Mouse (Mus musculus): ENCODE results near the gene Grm7.

Gene Grm7

GRCm38 (mm10) chr6:111561347-111561746 lies 916.0 kb downstream of the Grm7 start:
- DNase-seq (ENCODE audit: low spot score in 2 of 2) = no peak

GRCm38 (mm10) chr6:111571471-111572088 lies 926.2 kb downstream of the Grm7 start:
- no peak for DNase-seq (ENCODE audit: low spot score in 2 of 2)

GRCm38 (mm10) chr6:111584851-111585250 lies 939.5 kb downstream of the Grm7 start:
- DNase-seq (ENCODE audit: low spot score in 2 of 2) = no peak

- DNase-seq (ENCODE audit: low spot score in 2 of 2) = no peak
Measured at GRCm38 (mm10) chr6:111587572-111587971, 942.2 kb downstream of the Grm7 start.

- DNase-seq (ENCODE audit: low spot score in 2 of 2) = no peak
Measured at GRCm38 (mm10) chr6:111601892-111602654, 956.7 kb downstream of the Grm7 start.

GRCm38 (mm10) chr6:111610396-111610795 lies 965.0 kb downstream of the Grm7 start:
- DNase-seq (ENCODE audit: low spot score in 2 of 2) = no peak

GRCm38 (mm10) chr6:111613834-111614233 lies 968.5 kb downstream of the Grm7 start:
- no peak for DNase-seq (ENCODE audit: low spot score in 2 of 2)

Data from cerebellum, postnatal 4 days (tissue).